Comparison of ENCODE assay signal across 10 mouse cellular contexts in the genomic region with DNA sequence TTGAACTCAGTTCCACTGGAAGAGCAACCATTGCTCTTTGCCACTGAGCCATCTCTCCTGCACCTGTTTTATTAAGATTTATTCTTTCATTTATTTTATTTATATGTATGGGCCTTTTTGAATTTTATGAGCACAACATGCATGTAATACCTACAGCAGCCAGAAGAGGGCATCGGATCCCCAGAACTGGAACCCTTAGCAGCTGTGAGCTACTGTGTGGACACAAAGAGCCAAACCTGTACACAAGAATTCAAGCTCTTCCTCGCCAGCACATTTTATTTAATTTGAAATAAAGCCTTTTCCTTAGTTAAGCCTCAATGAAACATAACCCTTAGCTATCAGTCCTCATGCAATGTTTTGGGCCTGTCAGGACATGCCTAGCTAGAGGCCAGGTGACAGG.
DNase-seq lines count a peak whose midpoint lies in the region; ATAC-seq and TF ChIP-seq lines count a peak whose summit lies in the region.
"Had no signal": no experiment of that assay in that cellular context is flagged by ENCODE, and none has a peak within 500 bp of the region (broad histone marks: within the 10 kb centered on the region; RNA-seq: fewer than 3 reads in every experiment).

No protein-coding gene starts in this region.

- TF ChIP-seq EP300 in ES-Bruce4 (IDR thresholded peaks at IDR 0.05; ENCODE audit: insufficient read depth, low read depth, low read length): no peak

- H3K36me3 ChIP-seq in ES-Bruce4 (ENCODE audit: control insufficient read depth, insufficient read depth, low read length, poor library complexity, severe bottlenecking): no peaks in the 10 kb centered on the region
- H3K36me3 ChIP-seq in small intestine, adult 2 months (ENCODE audit: control insufficient read depth, insufficient read depth, low read length): no peaks in the 10 kb centered on the region
- H3K36me3 ChIP-seq: limb, embryonic 13.5 days had no signal

- DNase-seq in cerebellum, adult 2 months: no peak
- no peak for DNase-seq in cerebellum, adult 11 months
- peak; percentile 40 to 57 for DNase-seq in layer of hippocampus, postnatal 14 days (ENCODE audit: low spot score in 2 of 2)
- no peak for DNase-seq in layer of hippocampus, adult 8-10 months (ENCODE audit: low spot score in 2 of 2)

- H3K27ac ChIP-seq in cerebellum, adult 2 months (ENCODE audit: insufficient read depth, low read length): no peak overlapping the region
- H3K27ac ChIP-seq in ES-Bruce4 (ENCODE audit: insufficient read depth, low read length): peak overlapping the region; percentile 16; the same call in 1 of the 2 replicates
- H3K27ac ChIP-seq in small intestine, adult 2 months (ENCODE audit: insufficient read depth, low read depth, low read length): no peak overlapping the region
- H3K27ac ChIP-seq: limb, embryonic 13.5 days had no signal

- no peak overlapping the region for H3K9ac ChIP-seq in ES-Bruce4 (ENCODE audit: low read depth, poor library complexity, severe bottlenecking)
- H3K9ac ChIP-seq: limb, embryonic 13.5 days had no signal

- no peak for TF ChIP-seq POLR2A in cerebellum, adult 2 months (IDR thresholded peaks at IDR 0.05; ENCODE audit: borderline replicate concordance, insufficient read depth, low read length)
- no peak for TF ChIP-seq POLR2A in ES-Bruce4 (IDR thresholded peaks at IDR 0.05; ENCODE audit: insufficient read depth, low read length)
- TF ChIP-seq POLR2A in small intestine, adult 2 months (IDR thresholded peaks at IDR 0.05; ENCODE audit: low read depth, low read length): no peak

- H3K4me3 ChIP-seq in cerebellum, adult 2 months (replicated peaks; ENCODE audit: insufficient read depth, low read depth, low read length): no peak overlapping the region
- no peak overlapping the region for H3K4me3 ChIP-seq in ES-Bruce4 (ENCODE audit: low read depth, low read length)
- H3K4me3 ChIP-seq in small intestine, adult 2 months (ENCODE audit: low read depth, low read length): no peak overlapping the region
- H3K4me3 ChIP-seq: limb, embryonic 13.5 days had no signal

- no peaks in the 10 kb centered on the region for H3K27me3 ChIP-seq in cerebellum, adult 2 months (ENCODE audit: control insufficient read depth, insufficient read depth, low read length)
- no peaks in the 10 kb centered on the region for H3K27me3 ChIP-seq in ES-Bruce4 (ENCODE audit: control insufficient read depth, insufficient read depth, low read length, poor library complexity, severe bottlenecking)
- no peaks in the 10 kb centered on the region for H3K27me3 ChIP-seq in small intestine, adult 2 months (ENCODE audit: control insufficient read depth, insufficient read depth, low read length)
- H3K27me3 ChIP-seq: limb, embryonic 13.5 days; Patski had no signal

- ATAC-seq in erythroid progenitor cell, adult 5-6 weeks (replicated peaks; ENCODE audit: low FRiP score, poor library complexity, severe bottlenecking): 0 out of 2 replicates have a peak, but pooled peaks have one; percentile 48
- ATAC-seq in activated CD4-positive, CD25-positive, alpha-beta regulatory T cell, adult 4 months: no peak
- ATAC-seq: Patski had no signal

- peak; percentile 26; the same call in 1 of the 2 replicates for TF ChIP-seq CTCF in cerebellum, adult 2 months (IDR thresholded peaks at IDR 0.05; ENCODE audit: borderline replicate concordance, insufficient read depth, low read depth, low read length)
- TF ChIP-seq CTCF in ES-Bruce4 (IDR thresholded peaks at IDR 0.05; ENCODE audit: low read depth, low read length): peak; percentile 39
- peak; percentile 30; the same call in 1 of the 2 replicates for TF ChIP-seq CTCF in small intestine, adult 2 months (IDR thresholded peaks at IDR 0.05; ENCODE audit: extremely low read depth, insufficient read length, insufficient replicate concordance, low read depth, low read length)

- no peaks in the 10 kb centered on the region for H3K9me3 ChIP-seq in ES-Bruce4 (replicated peaks; ENCODE audit: control insufficient read depth, insufficient read depth, low read length, poor library complexity, severe bottlenecking)
- H3K9me3 ChIP-seq: limb, embryonic 13.5 days had no signal

- 48% methylated on average over 2 of the region's 2 CpGs for WGBS in cerebellum, adult 2 months
- 62% methylated on average over 2 of the region's 2 CpGs for WGBS in small intestine, adult 2 months

- no peaks in the 10 kb centered on the region for H3K4me1 ChIP-seq in cerebellum, adult 2 months (ENCODE audit: control insufficient read depth, insufficient read depth, low read length)
- peaks cover 11% of the 10 kb centered on the region for H3K4me1 ChIP-seq in ES-Bruce4 (ENCODE audit: control insufficient read depth, insufficient read depth, low read length)
- peaks cover 3% of the 10 kb centered on the region; the same call in 1 of the 2 replicates for H3K4me1 ChIP-seq in small intestine, adult 2 months (ENCODE audit: control insufficient read depth, insufficient read depth, insufficient read length, low read length)

Comparison
In these comparisons a context has a peak if more than half of its experiments do, and no peak if none do; other contexts are left out.
1. DNase-seq: peak in layer of hippocampus, postnatal 14 days (2 of 2); none in cerebellum, adult 2 months (0 of 2), cerebellum, adult 11 months (single experiment) and layer of hippocampus, adult 8-10 months (0 of 2).
2. Peak in every context shown above with its lines, with median percentiles within 50 percentile points of each other: CTCF ChIP-seq.